Mouse (Mus musculus): ENCODE data around the gene Mfsd4b1.

Gene Mfsd4b1

GRCm38 (mm10) chr10:40024554-40025428 lies at the start of gene Mfsd4b1:
TSS of gene Mfsd4b1 (minus strand) at chr10:40025268.
- peak; percentile 97 for DNase-seq

- no peak for DNase-seq
These were observed 48.5 kb upstream of the Mfsd4b1 start for GRCm38 (mm10) chr10:40073608-40074007.

- DNase-seq = no peak
These were observed 45.6 kb upstream of the Mfsd4b1 start for GRCm38 (mm10) chr10:40070684-40071083.

GRCm38 (mm10) chr10:40069270-40069669 lies 44.2 kb upstream of the Mfsd4b1 start:
- no peak for DNase-seq

GRCm38 (mm10) chr10:40068595-40068994 lies 43.5 kb upstream of the Mfsd4b1 start:
- peak in 1 of 2 experiments; percentile 40 for DNase-seq

GRCm38 (mm10) chr10:40067529-40067928 lies 42.5 kb upstream of the Mfsd4b1 start:
- DNase-seq = no peak

GRCm38 (mm10) chr10:40067071-40067470 lies 42.0 kb upstream of the Mfsd4b1 start:
- DNase-seq = no peak

- DNase-seq = no peak
These were observed 40.3 kb upstream of the Mfsd4b1 start for GRCm38 (mm10) chr10:40065357-40065756.

- DNase-seq = peak; percentile 78 to 83
These were observed 38.3 kb upstream of the Mfsd4b1 start for GRCm38 (mm10) chr10:40063291-40063890.

- peak in 1 of 2 experiments; percentile 44 for DNase-seq
These were observed 37.7 kb upstream of the Mfsd4b1 start for GRCm38 (mm10) chr10:40062812-40063211.

GRCm38 (mm10) chr10:40061926-40062325 lies 36.9 kb upstream of the Mfsd4b1 start:
- DNase-seq = peak in 1 of 2 experiments; percentile 48

- DNase-seq = no peak
These were observed 33.7 kb upstream of the Mfsd4b1 start for GRCm38 (mm10) chr10:40058786-40059120.

- peak; percentile 44 to 65 for DNase-seq
These were observed 33.2 kb upstream of the Mfsd4b1 start for GRCm38 (mm10) chr10:40058062-40058785.

- DNase-seq = no peak
These were observed 32.5 kb upstream of the Mfsd4b1 start for GRCm38 (mm10) chr10:40057615-40058014.

- DNase-seq = no peak
These were observed 29.4 kb upstream of the Mfsd4b1 start for GRCm38 (mm10) chr10:40054455-40054854.

GRCm38 (mm10) chr10:40053896-40054295 lies 28.8 kb upstream of the Mfsd4b1 start:
- DNase-seq = no peak

GRCm38 (mm10) chr10:40053257-40053895 lies 28.3 kb upstream of the Mfsd4b1 start:
- DNase-seq = peak; percentile 48

- DNase-seq = no peak
These were observed 26.9 kb upstream of the Mfsd4b1 start for GRCm38 (mm10) chr10:40051997-40052396.

- DNase-seq = no peak
These were observed 25.7 kb upstream of the Mfsd4b1 start for GRCm38 (mm10) chr10:40050763-40051162.

- peak; percentile 73 to 75 for DNase-seq
These were observed 16.3 kb upstream of the Mfsd4b1 start for GRCm38 (mm10) chr10:40041339-40041738.

- DNase-seq = no peak
These were observed 11.9 kb upstream of the Mfsd4b1 start for GRCm38 (mm10) chr10:40036686-40037560.

- DNase-seq = no peak
These were observed 9.9 kb upstream of the Mfsd4b1 start for GRCm38 (mm10) chr10:40034956-40035355.
